Mouse (Mus musculus) stomach, postnatal 0 days (tissue): ENCODE data around the gene Mrpl1.
A peak's percentile ranks its signal among the peaks of the same experiment; 100 is the strongest.

Experiments used
- CTCF ChIP-seq: IDR thresholded peaks from 2 replicates; pipeline ENCODE4 v1.5.1; 2016; ENCODE audit warnings: antibody characterized with exemption, low read depth, mild to moderate bottlenecking, moderate library complexity
- EP300 ChIP-seq: optimal IDR thresholded peaks from 2 replicates; pipeline ENCODE3; 2016; ENCODE audit warnings: antibody characterized with exemption

- TF ChIP-seq CTCF = 0 out of 2 replicates have a peak, but pooled peaks have one; percentile 18
- TF ChIP-seq EP300 = no peak
Measured at GRCm38 (mm10) chr5:96209916-96210583, 757 bp downstream of the Mrpl1 start.
